Mouse (Mus musculus) spleen, postnatal 10 days (tissue): ENCODE data around the gene Mtmr12.
"Not testable (repeated sequence)": the region's sequence is repeated elsewhere in the genome, so short reads cannot be mapped to it uniquely, and the experiment has no call there.

ENCODE experiments used
- DNase-seq, 2 experiments: peaks; one replicate each; pipeline ENCODE4 v3.0.0; 2021 to 2022; ENCODE audit warnings: low spot score in 2 of 2

Mtmr12 gene

DNA sequence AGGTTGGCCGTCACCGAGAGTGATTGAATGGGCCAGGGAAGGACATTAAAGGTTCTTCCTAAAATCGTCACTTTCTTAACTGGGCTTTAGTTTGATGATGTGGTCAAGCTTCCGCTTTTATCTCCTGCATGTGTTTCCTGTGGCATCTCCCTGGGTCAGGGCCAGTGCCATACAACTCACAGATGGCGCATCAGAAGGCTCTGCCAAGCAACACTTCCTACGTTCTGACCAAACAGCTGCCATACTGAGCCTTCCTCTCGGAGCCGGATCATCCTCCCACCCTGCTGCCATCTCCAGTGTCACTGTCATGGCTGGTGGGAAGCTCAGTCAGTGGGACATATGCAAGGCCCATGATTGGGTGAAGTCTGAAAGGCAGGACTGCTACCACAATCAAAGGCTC lies 6.7 kb downstream of the Mtmr12 start:
- DNase-seq = no peak

GRCm38 (mm10) chr15:12212266-12212665 lies 7.4 kb downstream of the Mtmr12 start:
- DNase-seq = no peak

GRCm38 (mm10) chr15:12214531-12215414 lies 9.9 kb downstream of the Mtmr12 start:
- no peak for DNase-seq

- no peak for DNase-seq
Measured at GRCm38 (mm10) chr15:12215415-12215718, 10.5 kb downstream of the Mtmr12 start.

DNA sequence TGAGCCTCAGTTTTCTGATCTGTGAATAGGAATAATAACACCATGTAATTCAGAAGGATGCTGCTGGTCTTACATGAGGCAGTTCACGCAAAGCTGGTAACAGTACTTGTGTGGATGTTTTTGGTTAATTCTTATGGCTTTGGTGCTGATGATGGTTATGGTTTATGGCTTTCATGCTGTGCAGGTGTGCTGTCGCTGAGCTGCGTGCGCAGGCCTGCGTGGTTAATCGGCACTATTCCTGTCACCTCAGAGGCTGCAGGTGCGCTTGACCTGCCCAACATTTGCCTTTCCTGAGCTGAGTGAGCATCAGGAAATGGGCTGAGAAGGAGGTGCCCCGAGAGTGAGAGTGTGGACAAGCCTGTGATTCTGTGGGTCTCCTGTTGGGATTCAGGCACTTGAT lies 11.3 kb downstream of the Mtmr12 start:
- no peak for DNase-seq

DNA sequence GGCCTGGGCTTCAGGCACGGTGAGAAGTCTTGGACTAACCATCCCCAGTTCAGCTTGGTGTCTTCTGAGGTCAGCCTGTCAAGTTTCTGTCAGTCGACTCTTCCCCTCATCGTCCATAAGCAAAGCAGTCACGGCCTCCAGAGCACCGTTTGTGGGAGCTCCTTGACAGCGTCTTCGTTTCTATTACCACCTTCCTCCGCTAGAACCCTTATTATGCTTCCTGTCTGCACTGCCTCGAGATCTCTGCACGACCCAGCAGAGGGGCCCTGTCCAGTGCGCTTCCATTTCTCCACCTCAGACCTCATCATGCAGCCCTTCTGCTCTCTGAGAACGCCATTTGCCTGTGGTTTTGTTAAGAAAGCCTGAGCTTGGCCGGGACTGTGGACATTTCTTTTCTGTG lies 12.0 kb downstream of the Mtmr12 start:
- no peak for DNase-seq

DNA sequence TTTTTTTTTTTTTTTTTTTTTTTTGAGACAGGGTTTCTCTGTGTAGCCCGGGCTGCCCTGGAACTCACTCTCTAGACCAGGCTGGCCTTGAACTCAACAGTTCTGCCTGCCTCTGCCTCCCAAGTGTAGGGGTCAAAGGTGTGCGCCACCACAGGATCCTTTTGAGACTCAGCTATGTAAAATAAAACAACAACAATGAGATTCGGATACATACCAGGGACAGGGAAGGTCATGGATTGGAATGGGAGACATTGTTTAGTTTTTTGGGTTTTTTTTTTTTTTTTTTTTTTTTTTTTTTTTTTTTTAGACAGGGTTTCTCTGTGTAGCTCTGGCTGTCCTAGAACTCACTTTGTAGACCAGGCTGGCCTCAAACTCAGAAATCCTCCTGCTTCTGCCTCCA lies 12.5 kb downstream of the Mtmr12 start:
- DNase-seq = not testable (repeated sequence)

DNA sequence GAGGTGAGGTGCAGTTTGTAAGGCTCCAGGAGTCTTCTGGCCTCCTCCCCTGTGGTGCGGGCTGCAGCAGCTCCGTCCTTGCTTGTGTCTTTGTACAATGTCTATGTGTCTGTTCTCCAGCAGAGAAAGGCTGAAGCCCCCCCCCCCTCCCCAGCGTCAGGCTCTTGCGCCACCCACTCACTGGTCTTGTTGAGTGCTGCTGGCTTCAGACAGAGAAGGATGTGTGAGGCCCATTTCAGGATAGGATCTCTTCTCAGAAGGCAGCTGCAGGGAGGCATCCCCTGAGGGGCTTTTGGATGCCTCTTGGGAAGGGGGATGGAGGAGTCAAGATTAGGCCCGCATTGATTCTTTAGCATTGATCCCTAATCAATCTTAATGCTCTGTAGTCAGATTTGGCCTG lies 13.0 kb downstream of the Mtmr12 start:
- no peak for DNase-seq

GRCm38 (mm10) chr15:12218583-12219382 lies 14.0 kb downstream of the Mtmr12 start:
- DNase-seq = no peak

GRCm38 (mm10) chr15:12221131-12221530 lies 16.3 kb downstream of the Mtmr12 start:
- no peak for DNase-seq

DNA sequence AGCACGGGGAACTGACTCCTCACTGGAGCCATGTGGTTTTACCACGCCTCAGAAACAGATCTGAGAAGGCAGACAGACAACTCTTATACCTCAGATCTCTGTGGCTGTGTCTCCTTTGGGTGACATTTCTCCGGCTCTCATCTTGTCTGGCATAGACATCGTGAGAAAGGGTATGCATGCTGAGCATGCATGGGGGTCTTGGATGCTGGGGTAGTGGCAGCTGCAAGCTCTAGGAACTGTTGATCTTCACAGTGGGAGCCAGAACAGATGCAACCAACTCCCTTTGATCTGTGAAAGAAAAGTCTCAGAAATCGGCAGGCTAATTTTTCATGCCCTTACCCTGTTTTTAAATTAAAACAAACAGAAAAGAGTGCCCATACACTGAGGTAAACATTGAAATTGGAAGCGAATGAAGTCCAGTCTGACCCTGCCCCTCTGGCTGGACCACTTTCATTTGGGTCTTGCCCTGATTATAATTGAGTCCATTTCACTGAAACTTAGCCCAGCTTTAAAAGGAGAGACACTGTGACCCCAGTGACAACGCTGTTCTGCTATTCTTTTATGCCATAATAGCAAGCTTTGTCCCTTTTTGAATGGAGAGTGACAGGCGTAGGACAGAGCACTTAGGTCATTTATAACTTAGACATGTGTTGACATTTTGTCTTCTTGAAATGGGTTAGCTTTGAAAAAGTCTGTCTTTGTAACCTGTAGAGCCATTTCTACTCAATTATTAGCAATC lies 17.9 kb downstream of the Mtmr12 start:
- no peak for DNase-seq

DNA sequence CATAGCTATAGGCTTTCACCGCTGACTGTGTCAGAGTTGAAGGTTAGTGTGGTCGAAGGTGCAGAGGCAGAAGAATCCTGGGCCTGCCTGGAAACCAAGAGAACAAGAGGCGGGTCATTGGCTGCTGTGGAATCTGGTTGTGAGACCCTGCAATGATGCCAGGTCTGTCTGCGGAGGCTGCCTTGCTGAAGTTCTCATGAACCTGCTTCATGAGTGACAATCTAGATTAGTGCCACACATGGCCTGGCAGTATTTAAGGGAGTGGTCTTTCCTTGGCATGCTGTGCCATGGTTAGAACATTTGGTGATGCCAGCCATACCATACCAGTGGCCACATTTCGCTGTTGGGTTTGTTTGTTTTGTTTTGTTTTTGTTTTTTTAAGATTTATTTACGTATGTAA lies 18.6 kb downstream of the Mtmr12 start:
- no peak for DNase-seq

DNA sequence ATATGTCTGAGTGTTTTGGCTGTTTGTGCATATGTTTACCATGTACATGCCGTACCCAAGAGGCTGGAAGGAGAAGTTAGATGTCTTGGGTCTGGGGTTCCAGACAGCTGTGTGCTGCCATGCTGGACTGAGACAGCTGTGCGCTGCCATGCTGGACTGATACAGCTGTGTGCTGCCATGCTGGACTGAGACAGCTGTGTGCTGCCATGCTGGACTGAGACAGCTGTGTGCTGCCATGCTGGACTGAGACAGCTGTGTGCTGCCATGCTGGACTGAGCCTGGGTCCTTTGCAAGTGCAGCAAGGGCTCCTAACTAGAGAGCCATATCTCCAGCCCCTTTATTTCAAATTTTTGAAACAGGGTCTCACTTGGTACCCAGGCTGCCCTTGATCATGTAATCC lies 19.4 kb downstream of the Mtmr12 start:
- no peak for DNase-seq

GRCm38 (mm10) chr15:12225062-12225461 lies 20.2 kb downstream of the Mtmr12 start:
- no peak for DNase-seq

GRCm38 (mm10) chr15:12226908-12227307 lies 22.1 kb downstream of the Mtmr12 start:
- DNase-seq = no peak

GRCm38 (mm10) chr15:12227355-12227754 lies 22.5 kb downstream of the Mtmr12 start:
- no peak for DNase-seq

- DNase-seq = no peak
Measured at GRCm38 (mm10) chr15:12229603-12230242, 24.9 kb downstream of the Mtmr12 start.

GRCm38 (mm10) chr15:12230243-12230935 lies 25.6 kb downstream of the Mtmr12 start:
- no peak for DNase-seq

- DNase-seq = no peak
Measured at GRCm38 (mm10) chr15:12231462-12231861, 26.6 kb downstream of the Mtmr12 start.

- DNase-seq = no peak
Measured at GRCm38 (mm10) chr15:12232429-12232828, 27.6 kb downstream of the Mtmr12 start.

GRCm38 (mm10) chr15:12233021-12233420 lies 28.2 kb downstream of the Mtmr12 start:
- DNase-seq = no peak
